Mouse (Mus musculus) embryonic facial prominence, embryonic 13.5 days (tissue): ENCODE measurements around the gene Fastk. TPM values are rescaled to one million over a fixed set of nuclear protein-coding genes. Genes with fewer than 3 reads are reported as not detected.

Experiments used
- ATAC-seq: fragments of 200-750 bp; cut with Nextera tagmentation; 2 replicates; pipeline ENCODE4 v1.8.0; 2017; ENCODE audit warnings: low read depth; ENCODE audit not compliant: insufficient number of reproducible peaks, insufficient read depth, low FRiP score, low TSS enrichment
- H3K27ac ChIP-seq: fragments of 300-500 bp; sonication (generic); 2 replicates; pipeline ENCODE4 v1.5.1; 2015; ENCODE audit warnings: moderate library complexity, mild to moderate bottlenecking, inconsistent platforms
- H3K27me3 ChIP-seq: fragments of 300-500 bp; sonication (generic); 2 replicates; pipeline ENCODE4 v1.6.1; 2015; ENCODE audit warnings: mild to moderate bottlenecking, inconsistent platforms
- H3K36me3 ChIP-seq: fragments of 300-500 bp; sonication (generic); 2 replicates; pipeline ENCODE4 v1.6.1; 2015; ENCODE audit warnings: mild to moderate bottlenecking, inconsistent platforms
- H3K4me1 ChIP-seq: fragments of 300-500 bp; sonication (generic); 2 replicates; pipeline ENCODE4 v1.6.1; 2015; ENCODE audit warnings: inconsistent platforms
- H3K4me2 ChIP-seq: fragments of 300-500 bp; sonication (generic); 2 replicates; pipeline ENCODE4 v1.6.1; 2015; ENCODE audit warnings: moderate library complexity, mild to moderate bottlenecking, inconsistent platforms
- H3K4me3 ChIP-seq: fragments of 300-500 bp; sonication (generic); 2 replicates; pipeline ENCODE4 v1.5.1; 2015; ENCODE audit warnings: mild to moderate bottlenecking, inconsistent platforms
- H3K9ac ChIP-seq: fragments of 300-500 bp; sonication (generic); 2 replicates; pipeline ENCODE4 v1.6.1; 2015; ENCODE audit warnings: mild to moderate bottlenecking, inconsistent platforms
- H3K9me3 ChIP-seq: fragments of 300-500 bp; sonication (generic); 2 replicates; pipeline ENCODE4 v1.6.1; 2016; ENCODE audit warnings: inconsistent platforms
- WGBS: fragments of 180-500 bp; shearing (Covaris S2); methylation state at CpG from one replicate; pipeline ENCODE4 v1.1.7; 2015; ENCODE audit warnings: mixed read lengths; 5-methylcytosine and 5-hydroxymethylcytosine counted together
- polyA plus RNA-seq: library from polyadenylated mRNA; unstranded; fragments of >200 nt; fragmentation: Nextera tagmentation; extraction: Ambion mirVana; gene quantifications from 2 replicates; pipeline ENCODE4 v1.2.1, GENCODE M21; 2015

Gene Fastk
- polyA plus RNA-seq, 1 experiment from 2014 or later = 109 TPM

DNA sequence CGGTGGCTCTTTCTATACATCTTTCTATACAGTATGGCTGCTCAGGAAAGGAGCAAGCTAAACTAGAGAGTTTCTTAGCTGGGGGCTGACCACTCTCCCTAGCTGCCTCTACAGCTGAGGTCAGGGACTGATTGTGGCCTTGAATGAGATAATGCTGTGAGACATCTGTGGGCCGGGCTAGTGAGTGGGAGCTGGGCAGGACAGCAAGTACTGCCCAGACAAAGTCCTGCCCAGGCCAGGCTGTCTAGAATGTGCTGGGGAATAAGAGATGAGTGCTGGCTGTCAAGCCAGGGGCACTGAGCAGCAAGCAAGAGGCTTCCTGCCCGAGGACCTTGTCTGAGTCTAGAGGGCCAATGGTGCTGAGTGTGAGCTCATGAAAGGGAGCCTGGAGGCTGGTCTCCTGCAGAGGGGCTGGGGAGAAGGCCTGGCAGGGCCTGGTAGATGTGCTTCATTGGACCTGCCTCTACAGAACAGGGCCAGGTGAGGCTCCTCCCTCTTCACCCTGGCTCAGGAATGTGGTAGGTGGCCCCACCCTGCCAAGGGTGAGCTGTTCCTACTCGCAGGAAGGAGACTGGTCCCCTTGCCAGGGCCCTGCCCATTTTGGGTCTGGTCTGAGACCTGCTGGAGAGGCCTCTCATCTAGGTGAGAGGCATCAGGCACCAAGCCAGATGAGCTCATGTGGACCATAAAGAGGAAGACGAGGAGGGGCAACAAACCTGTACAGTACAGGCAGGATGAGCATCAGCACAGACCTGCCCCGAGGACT, 30.6 kb upstream of the Fastk start:
- no peak; the same call in 1 of the 2 replicates for ATAC-seq
- Histone ChIP-seq H3K4me3 (peak overlapping the region; percentile 53), H3K27ac (no peak overlapping the region), H3K9ac (peak overlapping the region; percentile 76), H3K36me3 (peaks cover 54% of the 10 kb centered on the region), H3K4me2 (peak overlapping the region; percentile 80), H3K9me3 (no peaks in the 10 kb centered on the region), H3K27me3 (peaks cover 30% of the 10 kb centered on the region), H3K4me1 (peaks cover 54% of the 10 kb centered on the region)
- WGBS = 53% methylated on average over 6 of the region's 6 CpGs

DNA sequence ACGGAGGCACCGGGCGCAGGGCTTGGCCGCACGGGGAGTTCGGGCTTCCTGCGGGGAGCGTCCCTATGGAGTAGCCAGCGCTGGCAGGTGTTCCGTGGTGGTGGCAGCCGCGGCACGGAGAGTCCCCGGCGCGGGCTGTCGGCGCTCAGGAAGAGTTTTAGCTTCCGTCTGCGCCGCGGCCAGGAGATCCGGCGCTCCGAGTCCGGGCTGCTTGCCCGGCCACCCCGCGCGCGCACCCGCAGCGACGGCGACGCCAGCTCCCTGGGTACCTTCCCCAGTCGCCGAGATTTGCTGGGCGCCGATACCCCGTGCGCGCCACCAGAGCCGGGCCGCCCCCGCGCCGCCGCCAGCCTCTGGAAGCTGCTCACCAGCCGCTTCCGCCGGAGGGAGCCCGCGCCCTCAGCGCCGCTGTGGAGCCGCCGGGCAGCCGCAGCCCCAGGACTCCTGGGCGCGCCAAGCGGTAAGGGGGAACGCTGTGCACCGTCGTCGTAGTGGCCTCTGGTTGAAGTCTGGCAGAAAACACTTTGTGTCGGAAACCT, 29.7 kb upstream of the Fastk start:
- ATAC-seq = no peak
- H3K9me3 ChIP-seq = no peaks in the 10 kb centered on the region
- H3K9ac ChIP-seq = peak overlapping the region; percentile 76
- H3K4me1 ChIP-seq = peaks cover 54% of the 10 kb centered on the region
- H3K27me3 ChIP-seq = peaks cover 30% of the 10 kb centered on the region
- H3K4me3 ChIP-seq = peak overlapping the region; percentile 53
- peak overlapping the region; percentile 80 for H3K4me2 ChIP-seq
- peak overlapping the region; percentile 80 for H3K27ac ChIP-seq
- 3% methylated on average over 67 of the region's 67 CpGs for WGBS
- peaks cover 46% of the 10 kb centered on the region for H3K36me3 ChIP-seq

- Histone ChIP-seq H3K4me1 (peaks cover 60% of the 10 kb centered on the region), H3K27me3 (peaks cover 30% of the 10 kb centered on the region), H3K36me3 (peaks cover 42% of the 10 kb centered on the region), H3K4me3 (peak overlapping the region; percentile 53), H3K4me2 (peak overlapping the region; percentile 80), H3K9ac (peak overlapping the region; percentile 76), H3K27ac (peak overlapping the region; percentile 80), H3K9me3 (no peaks in the 10 kb centered on the region)
- 4% methylated on average over 75 of the region's 77 CpGs for WGBS
- no peak for ATAC-seq
Observed at GRCm38 (mm10) chr5:24474025-24474722, 29.1 kb upstream of the Fastk start.

DNA sequence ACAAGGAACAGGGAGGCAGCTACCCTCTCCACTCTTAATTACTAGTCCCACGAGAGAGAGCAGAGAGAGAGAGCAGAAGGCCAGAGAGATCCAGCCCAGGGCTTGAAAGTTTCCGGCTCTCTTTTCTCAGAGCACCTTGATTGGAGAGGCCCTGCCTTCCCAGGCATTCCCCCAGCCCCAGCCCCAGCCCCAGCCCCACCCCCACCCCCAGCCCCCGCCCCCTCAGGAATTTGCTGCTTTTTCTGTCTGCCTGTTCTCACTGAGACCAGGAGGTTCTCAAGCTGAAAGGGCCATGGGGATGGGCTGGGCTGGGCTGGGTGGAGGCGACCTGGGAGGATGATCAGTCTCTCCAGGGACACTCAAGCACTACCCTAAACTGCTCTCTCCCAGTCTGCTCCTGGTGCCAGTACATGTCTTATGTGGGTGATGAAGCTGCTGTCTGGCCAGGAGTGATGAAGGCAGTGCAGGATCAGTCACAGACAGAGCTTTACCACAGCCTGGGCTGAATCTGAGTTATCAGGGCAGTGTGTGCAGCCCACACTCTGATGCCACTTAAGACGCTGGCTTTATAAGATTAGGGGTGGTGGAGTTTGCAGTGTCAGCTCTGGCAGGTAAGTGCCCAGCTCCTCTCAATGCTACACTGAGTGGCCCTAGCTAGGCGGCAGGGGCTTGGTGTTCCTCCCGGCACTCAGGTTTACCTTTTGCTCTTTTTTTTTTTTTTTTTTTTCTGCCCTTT, 28.0 kb upstream of the Fastk start:
- no peaks in the 10 kb centered on the region for H3K9me3 ChIP-seq
- H3K27ac ChIP-seq = peak overlapping the region; percentile 80
- H3K36me3 ChIP-seq = peaks cover 33% of the 10 kb centered on the region
- WGBS = 22% methylated on average over 7 of the region's 7 CpGs
- no peak overlapping the region for H3K4me3 ChIP-seq
- ATAC-seq = peak; percentile 18; the same call in 1 of the 2 replicates
- 0 out of 2 replicates have a peak overlapping the region, but pooled peaks have one; percentile 28 for H3K9ac ChIP-seq
- H3K27me3 ChIP-seq = peaks cover 30% of the 10 kb centered on the region
- peak overlapping the region; percentile 80 for H3K4me2 ChIP-seq
- H3K4me1 ChIP-seq = peaks cover 64% of the 10 kb centered on the region

DNA sequence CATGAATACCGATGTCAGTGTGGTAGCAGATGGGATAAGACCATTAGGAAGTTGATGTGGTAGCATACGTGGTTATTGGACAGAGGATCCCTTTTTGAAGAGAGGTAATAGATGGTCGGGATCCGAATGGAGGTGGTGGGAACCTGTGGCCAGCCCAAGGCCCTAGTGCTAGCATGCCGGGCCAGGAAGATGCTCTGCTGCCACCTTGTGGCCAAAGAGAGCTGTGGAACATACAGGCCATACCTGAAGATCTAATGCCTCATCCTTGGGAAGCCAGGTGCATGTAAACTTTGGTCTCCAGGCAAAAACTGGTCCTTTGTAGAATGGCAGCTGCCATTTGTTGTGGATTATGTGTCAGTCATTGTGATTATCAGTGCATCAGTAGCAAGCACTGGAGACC, 25.5 kb upstream of the Fastk start:
- no peak for ATAC-seq
- 16% methylated on average over 5 of the region's 5 CpGs for WGBS
- Histone ChIP-seq H3K36me3 (peaks cover 9% of the 10 kb centered on the region; the same call in 1 of the 2 replicates), H3K4me3 (no peak overlapping the region), H3K9me3 (no peaks in the 10 kb centered on the region), H3K4me1 (peaks cover 59% of the 10 kb centered on the region), H3K27me3 (peaks cover 26% of the 10 kb centered on the region), H3K9ac (no peak overlapping the region), H3K27ac (0 out of 2 replicates have a peak overlapping the region, but pooled peaks have one; percentile 64), H3K4me2 (no peak overlapping the region)

- no peak overlapping the region for H3K4me3 ChIP-seq
- H3K27ac ChIP-seq = no peak overlapping the region
- ATAC-seq = no peak
- no peak overlapping the region for H3K9ac ChIP-seq
- peaks cover 37% of the 10 kb centered on the region for H3K4me1 ChIP-seq
- H3K27me3 ChIP-seq = no peaks in the 10 kb centered on the region
- peaks cover 8% of the 10 kb centered on the region for H3K36me3 ChIP-seq
- no peaks in the 10 kb centered on the region for H3K9me3 ChIP-seq
- 64% methylated on average over 12 of the region's 12 CpGs for WGBS
- no peak overlapping the region for H3K4me2 ChIP-seq
Observed at GRCm38 (mm10) chr5:24466762-24467161, 21.7 kb upstream of the Fastk start.

DNA sequence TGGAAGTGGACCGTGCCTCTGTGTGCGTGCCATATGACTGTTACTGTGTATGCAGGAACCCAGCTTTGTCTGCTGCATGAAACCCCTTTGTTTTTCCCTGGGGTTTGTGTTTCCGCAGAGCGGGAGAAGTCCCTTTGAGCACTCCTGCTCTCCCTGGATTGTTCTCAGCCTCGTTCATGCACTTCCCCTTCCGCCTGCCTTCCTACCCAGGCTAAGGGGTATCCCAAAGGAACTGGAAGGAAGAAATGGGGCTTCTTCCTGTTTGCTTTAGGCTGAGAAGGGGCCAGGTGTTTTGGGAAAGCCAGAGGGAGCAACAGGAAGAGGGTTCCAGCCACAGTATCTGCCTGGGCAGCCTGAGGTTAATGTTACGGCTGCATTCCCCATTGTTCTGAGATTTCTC, 10.5 kb upstream of the Fastk start:
- Histone ChIP-seq H3K27ac (peak overlapping the region; percentile 53), H3K27me3 (no peaks in the 10 kb centered on the region), H3K4me1 (peaks cover 43% of the 10 kb centered on the region), H3K4me2 (peak overlapping the region; percentile 23), H3K36me3 (peaks cover 37% of the 10 kb centered on the region), H3K9me3 (no peaks in the 10 kb centered on the region), H3K4me3 (no peak overlapping the region), H3K9ac (peak overlapping the region; percentile 46)
- WGBS = 53% methylated on average over 7 of the region's 7 CpGs
- ATAC-seq = no peak

DNA sequence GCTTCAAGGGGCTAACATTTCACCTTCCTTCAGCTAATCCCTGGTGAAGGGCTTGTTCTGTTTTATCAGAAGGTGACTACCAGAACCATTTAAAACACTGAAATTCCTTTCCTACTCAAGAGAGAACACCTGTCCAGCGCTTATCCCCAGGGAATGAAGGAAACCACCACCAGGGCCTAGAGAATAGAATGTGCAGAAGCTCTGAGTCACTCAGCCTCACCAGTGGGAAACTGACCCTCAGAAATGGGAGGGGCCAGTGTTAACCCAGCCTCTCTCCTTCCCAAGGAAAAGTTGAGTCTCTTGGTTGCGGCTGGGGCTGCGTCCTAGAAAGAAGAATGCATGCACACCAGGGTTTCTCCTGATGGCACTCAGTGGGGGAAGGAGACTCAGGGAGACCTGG, 10.0 kb upstream of the Fastk start:
- Histone ChIP-seq H3K4me1 (peaks cover 43% of the 10 kb centered on the region), H3K9ac (peak overlapping the region; percentile 46), H3K27me3 (no peaks in the 10 kb centered on the region), H3K4me3 (no peak overlapping the region), H3K27ac (peak overlapping the region; percentile 53; the same call in 1 of the 2 replicates), H3K36me3 (peaks cover 32% of the 10 kb centered on the region), H3K4me2 (peak overlapping the region; percentile 99), H3K9me3 (no peaks in the 10 kb centered on the region)
- no peak for ATAC-seq
- 69% methylated on average over 3 of the region's 3 CpGs for WGBS

DNA sequence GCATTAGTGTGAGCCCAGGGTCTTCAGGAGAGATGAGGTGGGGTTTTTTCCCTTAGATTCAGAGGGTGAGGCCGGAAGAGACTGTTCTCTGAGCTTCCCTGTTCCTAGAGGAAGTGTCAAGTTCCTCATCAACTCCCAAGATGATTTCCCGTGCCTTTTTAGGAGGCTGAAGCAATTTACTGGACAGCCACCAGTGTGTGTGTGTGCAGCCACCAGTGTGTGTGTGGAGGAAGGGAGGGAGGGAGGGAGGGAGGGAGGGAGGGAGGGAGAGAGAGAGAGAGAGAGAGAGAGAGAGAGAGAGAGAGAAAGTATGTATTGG, 8.9 kb upstream of the Fastk start:
- 17% methylated on average over 2 of the region's 2 CpGs for WGBS
- ATAC-seq = no peak
- Histone ChIP-seq H3K4me1 (peaks cover 43% of the 10 kb centered on the region), H3K9ac (peak overlapping the region; percentile 94; the same call in 1 of the 2 replicates), H3K36me3 (peaks cover 31% of the 10 kb centered on the region), H3K4me3 (peak overlapping the region; percentile 93), H3K9me3 (no peaks in the 10 kb centered on the region), H3K27ac (0 out of 2 replicates have a peak overlapping the region, but pooled peaks have one; percentile 35), H3K4me2 (peak overlapping the region; percentile 99), H3K27me3 (0 out of 2 replicates have a peak, but pooled peaks cover under 1% of the 10 kb centered on the region)

GRCm38 (mm10) chr5:24453283-24453984, 8.3 kb upstream of the Fastk start:
- H3K4me3 ChIP-seq = peak overlapping the region; percentile 93
- H3K27ac ChIP-seq = peak overlapping the region; percentile 92
- 13% methylated on average over 5 of the region's 5 CpGs for WGBS

More at GRCm38 (mm10) chr5:24453283-24453984, 8.3 kb upstream of the Fastk start:
- H3K9ac ChIP-seq = peak overlapping the region; percentile 94
- no peak for ATAC-seq
- peaks cover 26% of the 10 kb centered on the region for H3K36me3 ChIP-seq
- H3K27me3 ChIP-seq = 0 out of 2 replicates have a peak, but pooled peaks cover 4% of the 10 kb centered on the region
- H3K9me3 ChIP-seq = no peaks in the 10 kb centered on the region
- peaks cover 43% of the 10 kb centered on the region for H3K4me1 ChIP-seq
- peak overlapping the region; percentile 99 for H3K4me2 ChIP-seq
